Mouse (Mus musculus) thymus, adult 2 months (tissue): Measurements from ENCODE around the gene Hilpda. TPM values are rescaled to one million over a fixed set of nuclear protein-coding genes. Genes with fewer than 3 reads are reported as not detected.

ENCODE experiments used
- DNase-seq: peaks from one replicate; pipeline ENCODE4 v3.0.0; 2021
- H3K27ac ChIP-seq: fragments of 200-500 bp; 2 replicates; pipeline ENCODE4 v1.5.1; 2012; ENCODE audit warnings: low read length, control low read depth; ENCODE audit not compliant: control insufficient read depth, insufficient read depth
- H3K27me3 ChIP-seq: fragments of 200-500 bp; 2 replicates; pipeline ENCODE4 v1.6.1; 2012; ENCODE audit warnings: mild to moderate bottlenecking, low read length, moderate library complexity, mixed read lengths; ENCODE audit not compliant: control insufficient read depth, insufficient read depth
- H3K36me3 ChIP-seq: fragments of 200-500 bp; 2 replicates; pipeline ENCODE4 v1.6.1; 2012; ENCODE audit warnings: mild to moderate bottlenecking, low read length, moderate library complexity; ENCODE audit not compliant: control insufficient read depth, insufficient read depth
- H3K4me1 ChIP-seq: fragments of 200-500 bp; replicated peaks from 2 replicates; pipeline ENCODE4 v1.6.1; 2012; ENCODE audit warnings: low read length; ENCODE audit not compliant: control insufficient read depth, insufficient read depth
- H3K4me3 ChIP-seq: fragments of 200-500 bp; 2 replicates; pipeline ENCODE4 v1.5.1; 2012; ENCODE audit warnings: mild to moderate bottlenecking, low read length, control low read depth, moderate library complexity; ENCODE audit not compliant: control insufficient read depth, insufficient read depth
- CTCF ChIP-seq: fragments of 200-500 bp; IDR thresholded peaks from 2 replicates; pipeline ENCODE4 v1.5.1; 2012; ENCODE audit warnings: mild to moderate bottlenecking, control low read depth, low read length, moderate library complexity, borderline replicate concordance; ENCODE audit not compliant: control insufficient read depth, poor library complexity, insufficient read depth; ENCODE audit errors: extremely low read depth
- POLR2A ChIP-seq: fragments of 200-500 bp; IDR thresholded peaks from 2 replicates; pipeline ENCODE4 v1.6.1; 2012; ENCODE audit warnings: mild to moderate bottlenecking, low read length, control low read depth, moderate library complexity; ENCODE audit not compliant: control insufficient read depth, poor library complexity, insufficient read depth; ENCODE audit errors: extremely low read depth
- WGBS: fragments of 180-500 bp; shearing (Covaris S2); methylation state at CpG from one replicate; pipeline ENCODE4 v1.1.7; 2018; 5-methylcytosine and 5-hydroxymethylcytosine counted together
- polyA plus RNA-seq: library from polyadenylated mRNA; depleted of rRNA; stranded (reverse); fragments of >200 nt; gene quantifications from 2 replicates; pipeline ENCODE4 v1.2.3, GENCODE M21; 2012

The Hilpda gene
- polyA plus RNA-seq, 1 experiment: 35.9 TPM

DNA sequence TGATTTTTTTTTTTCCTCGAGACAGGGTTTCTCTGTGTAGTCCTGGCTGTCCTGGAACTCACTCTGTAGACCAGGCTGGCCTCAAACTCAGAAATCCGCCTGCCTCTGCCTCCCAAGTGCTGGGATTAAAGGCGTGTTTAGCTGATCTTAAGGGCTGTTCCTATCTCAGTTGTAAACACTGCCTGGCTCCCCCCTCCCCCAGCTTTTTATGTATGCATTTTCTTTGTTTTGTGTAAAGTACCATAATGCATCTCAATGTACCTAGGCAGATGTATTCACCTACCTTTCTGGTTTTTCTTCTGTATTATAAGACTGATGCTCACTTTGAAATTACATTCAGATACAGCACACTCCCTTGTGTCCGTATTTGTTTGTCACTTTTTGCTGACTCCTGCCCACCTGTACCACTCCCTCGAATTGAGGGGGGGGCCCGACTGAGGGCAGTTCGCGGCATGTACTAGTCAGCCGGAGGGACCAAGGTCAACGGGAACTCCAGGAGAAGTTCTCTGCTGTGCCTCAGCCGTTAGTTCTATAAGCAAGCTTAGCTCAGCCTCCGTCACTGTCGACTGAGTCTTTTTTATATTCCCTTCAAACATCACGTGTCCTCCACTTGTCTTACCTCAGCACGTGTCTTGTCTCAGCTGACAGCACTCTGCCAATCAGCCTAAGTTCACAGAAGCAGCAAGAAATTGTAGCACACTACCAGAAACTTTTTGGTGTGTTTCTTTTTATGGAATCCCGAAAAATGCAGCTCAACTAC lies 36.7 kb downstream of the Hilpda start:
- DNase-seq: no peak
- WGBS: 96% methylated on average over 16 of the region's 16 CpGs

DNA sequence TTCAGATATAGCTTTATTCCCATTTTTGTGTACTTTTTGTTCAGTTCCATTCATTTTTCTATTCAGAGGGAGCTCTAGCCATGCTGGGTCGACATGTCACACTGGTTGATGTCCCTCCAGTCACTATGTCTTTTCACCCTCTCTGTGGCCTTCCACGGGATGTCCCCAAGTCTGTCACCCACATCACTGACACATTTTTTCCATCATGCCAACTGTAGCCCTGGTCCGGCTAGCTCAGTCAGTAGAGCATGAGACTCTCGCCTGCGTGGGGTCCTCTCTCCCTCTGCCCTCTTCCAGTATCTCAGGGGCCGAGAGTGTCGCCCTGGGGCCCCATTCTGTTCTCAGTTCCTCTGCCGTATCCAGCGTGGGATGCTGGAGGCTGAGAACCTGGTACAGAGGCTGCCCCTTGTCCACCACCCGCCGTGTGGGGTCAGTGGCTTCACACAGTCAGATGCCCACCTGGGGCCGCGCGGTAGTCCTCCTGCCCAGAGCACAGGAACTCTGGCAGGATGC lies 41.5 kb downstream of the Hilpda start:
- 88% methylated on average over 14 of the region's 14 CpGs for WGBS
- no peak for TF ChIP-seq CTCF
- TF ChIP-seq POLR2A: no peak
- H3K27ac ChIP-seq: no peak overlapping the region
- no peaks in the 10 kb centered on the region for H3K27me3 ChIP-seq
- no peaks in the 10 kb centered on the region for H3K36me3 ChIP-seq
- DNase-seq: no peak
- no peak overlapping the region for H3K4me3 ChIP-seq
- H3K4me1 ChIP-seq: no peaks in the 10 kb centered on the region

More for the DNA sequence above, 36.7 kb downstream of the Hilpda start:
- no peaks in the 10 kb centered on the region for H3K4me1 ChIP-seq
- H3K4me3 ChIP-seq: no peak overlapping the region
- H3K27ac ChIP-seq: no peak overlapping the region
- H3K27me3 ChIP-seq: no peaks in the 10 kb centered on the region
- no peak for TF ChIP-seq CTCF
- TF ChIP-seq POLR2A: no peak
- H3K36me3 ChIP-seq: no peaks in the 10 kb centered on the region

DNA sequence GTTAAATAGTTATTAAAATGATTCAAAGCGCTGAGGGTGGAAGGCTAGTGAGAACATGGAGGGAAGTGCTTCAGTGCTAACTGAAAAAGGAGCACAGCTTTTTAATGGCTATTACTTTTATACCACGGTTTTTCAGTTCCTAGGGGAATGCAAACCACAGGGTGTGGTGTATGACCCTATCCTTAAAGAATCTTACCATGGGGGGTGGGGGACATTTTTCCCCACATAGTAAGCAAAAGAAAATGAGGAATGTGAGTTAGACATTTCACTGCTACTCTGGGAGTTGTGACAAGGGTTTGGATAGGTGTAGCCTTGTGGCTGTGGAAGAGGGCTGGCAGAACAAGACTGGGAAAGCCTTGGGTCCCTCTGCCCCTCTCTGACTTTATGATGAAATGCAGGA lies 45.0 kb downstream of the Hilpda start:
- TF ChIP-seq POLR2A: no peak
- TF ChIP-seq CTCF: no peak
- Histone ChIP-seq H3K4me3 (no peak overlapping the region), H3K27ac (no peak overlapping the region), H3K36me3 (no peaks in the 10 kb centered on the region), H3K4me1 (no peaks in the 10 kb centered on the region; the same call in 1 of the 2 replicates), H3K27me3 (no peaks in the 10 kb centered on the region)
- WGBS: 76% methylated on average over 2 of the region's 2 CpGs
- DNase-seq: no peak

DNA sequence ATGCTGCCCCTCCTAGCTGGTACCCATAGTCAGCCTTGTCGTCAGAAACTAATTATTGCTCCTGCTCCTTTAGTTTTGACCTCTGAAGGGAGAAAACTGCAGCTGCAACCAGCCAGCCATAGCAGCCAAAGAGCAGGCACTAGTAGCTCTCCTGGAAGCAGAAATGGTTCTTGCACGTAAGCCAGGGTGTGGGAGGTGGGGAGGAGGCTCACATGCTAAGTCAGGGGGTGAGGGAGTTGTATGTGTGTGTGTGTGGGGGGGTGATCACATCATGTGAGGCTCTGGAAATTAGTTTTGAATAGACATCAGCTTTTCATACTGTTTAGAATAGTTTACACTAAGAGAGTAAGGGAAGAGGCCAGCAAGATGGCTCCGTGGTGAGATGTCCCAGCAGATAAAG lies 45.7 kb downstream of the Hilpda start:
- Histone ChIP-seq H3K27ac (no peak overlapping the region), H3K27me3 (no peaks in the 10 kb centered on the region), H3K4me3 (no peak overlapping the region), H3K4me1 (peaks cover 3% of the 10 kb centered on the region), H3K36me3 (no peaks in the 10 kb centered on the region)
- DNase-seq: no peak
- 93% methylated on average over 3 of the region's 3 CpGs for WGBS
- TF ChIP-seq CTCF: no peak
- no peak for TF ChIP-seq POLR2A

DNA sequence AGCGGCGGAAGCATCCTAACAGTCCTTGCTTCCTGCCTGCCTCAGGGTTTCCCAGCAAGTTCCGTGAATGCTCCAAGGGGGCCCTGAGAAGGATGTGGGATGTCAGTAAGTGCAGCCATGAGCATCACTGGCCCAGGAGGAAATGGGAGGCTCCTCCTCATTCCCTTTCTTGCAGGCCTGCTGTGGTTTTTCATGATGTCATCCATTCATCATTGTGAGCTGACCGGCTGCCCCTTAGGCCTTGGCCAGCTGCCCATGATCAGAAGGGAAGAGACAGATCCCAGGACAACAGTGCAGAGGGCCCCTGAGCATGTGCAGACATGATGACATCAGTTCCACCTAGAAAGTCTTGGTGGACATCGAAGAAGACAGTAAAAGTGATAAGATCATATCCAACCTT lies 46.6 kb downstream of the Hilpda start, which contains the start of gene Fam71f1:
Gene Fam71f1 (plus strand): TSS at position 262 of the 400 bp plus-strand sequence.
- peaks cover 3% of the 10 kb centered on the region for H3K4me1 ChIP-seq
- H3K4me3 ChIP-seq: no peak within 1 kb of the TSS
- H3K27me3 ChIP-seq: no peaks in the 10 kb centered on the region
- H3K27ac ChIP-seq: no peak within 1 kb of the TSS
- no peaks in the 10 kb centered on the region for H3K36me3 ChIP-seq
- 72% methylated on average over 5 of the region's 5 CpGs for WGBS
- no peak for DNase-seq
- TF ChIP-seq POLR2A (no peak), CTCF (no peak)

DNA sequence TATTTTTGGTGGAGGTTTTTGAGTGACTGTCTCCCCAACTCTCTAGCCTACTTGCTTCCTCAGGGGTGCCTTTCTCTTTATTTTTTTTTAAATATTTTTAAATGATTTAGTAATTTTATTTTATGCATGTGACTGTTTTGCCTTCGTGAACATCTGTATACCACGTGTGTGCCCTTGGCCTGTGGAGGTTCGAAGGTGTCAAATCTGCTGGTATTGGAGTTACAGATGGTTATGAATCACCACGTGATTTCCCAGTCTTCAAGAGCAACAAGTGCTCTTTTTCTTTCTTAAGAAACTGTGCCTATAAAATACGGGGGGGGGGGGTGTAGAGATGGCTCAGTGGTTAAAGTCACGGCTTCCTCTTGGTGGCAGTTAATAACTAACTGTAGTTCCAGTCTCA lies 49.3 kb downstream of the Hilpda start:
- DNase-seq: no peak
- H3K27me3 ChIP-seq: no peaks in the 10 kb centered on the region
- H3K4me1 ChIP-seq: peaks cover 3% of the 10 kb centered on the region
- no peaks in the 10 kb centered on the region for H3K36me3 ChIP-seq
- H3K27ac ChIP-seq: no peak overlapping the region
- 90% methylated on average over 6 of the region's 6 CpGs for WGBS
- TF ChIP-seq POLR2A (no peak), CTCF (no peak)
- H3K4me3 ChIP-seq: no peak overlapping the region

DNA sequence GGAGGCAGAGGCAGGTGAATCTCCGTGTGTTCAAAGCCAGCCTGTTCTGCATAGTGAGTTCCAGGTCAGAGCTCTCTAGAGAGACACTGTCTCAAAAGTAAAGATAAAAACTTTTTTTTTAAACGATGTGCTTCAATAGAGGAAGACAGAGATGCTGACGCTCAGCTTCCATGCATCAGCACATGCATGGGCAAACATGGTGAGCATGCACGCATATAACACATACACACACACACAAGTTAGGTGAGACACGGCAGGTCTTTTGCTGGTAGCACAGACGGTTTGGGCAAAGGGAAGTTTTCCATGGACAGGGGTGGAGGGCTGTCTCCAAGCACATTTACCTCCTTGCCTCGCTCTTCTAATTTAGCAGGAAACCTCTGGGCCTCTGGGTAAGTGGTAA lies 49.9 kb downstream of the Hilpda start:
- WGBS: 97% methylated on average over 7 of the region's 7 CpGs
- DNase-seq: no peak
- TF ChIP-seq CTCF (no peak), POLR2A (no peak)
- no peak overlapping the region for H3K4me3 ChIP-seq
- H3K27ac ChIP-seq: no peak overlapping the region
- no peaks in the 10 kb centered on the region for H3K27me3 ChIP-seq
- peaks cover 3% of the 10 kb centered on the region for H3K4me1 ChIP-seq
- H3K36me3 ChIP-seq: no peaks in the 10 kb centered on the region
